Comparison of ENCODE assay signal across 9 mouse cellular contexts in the genomic region with DNA sequence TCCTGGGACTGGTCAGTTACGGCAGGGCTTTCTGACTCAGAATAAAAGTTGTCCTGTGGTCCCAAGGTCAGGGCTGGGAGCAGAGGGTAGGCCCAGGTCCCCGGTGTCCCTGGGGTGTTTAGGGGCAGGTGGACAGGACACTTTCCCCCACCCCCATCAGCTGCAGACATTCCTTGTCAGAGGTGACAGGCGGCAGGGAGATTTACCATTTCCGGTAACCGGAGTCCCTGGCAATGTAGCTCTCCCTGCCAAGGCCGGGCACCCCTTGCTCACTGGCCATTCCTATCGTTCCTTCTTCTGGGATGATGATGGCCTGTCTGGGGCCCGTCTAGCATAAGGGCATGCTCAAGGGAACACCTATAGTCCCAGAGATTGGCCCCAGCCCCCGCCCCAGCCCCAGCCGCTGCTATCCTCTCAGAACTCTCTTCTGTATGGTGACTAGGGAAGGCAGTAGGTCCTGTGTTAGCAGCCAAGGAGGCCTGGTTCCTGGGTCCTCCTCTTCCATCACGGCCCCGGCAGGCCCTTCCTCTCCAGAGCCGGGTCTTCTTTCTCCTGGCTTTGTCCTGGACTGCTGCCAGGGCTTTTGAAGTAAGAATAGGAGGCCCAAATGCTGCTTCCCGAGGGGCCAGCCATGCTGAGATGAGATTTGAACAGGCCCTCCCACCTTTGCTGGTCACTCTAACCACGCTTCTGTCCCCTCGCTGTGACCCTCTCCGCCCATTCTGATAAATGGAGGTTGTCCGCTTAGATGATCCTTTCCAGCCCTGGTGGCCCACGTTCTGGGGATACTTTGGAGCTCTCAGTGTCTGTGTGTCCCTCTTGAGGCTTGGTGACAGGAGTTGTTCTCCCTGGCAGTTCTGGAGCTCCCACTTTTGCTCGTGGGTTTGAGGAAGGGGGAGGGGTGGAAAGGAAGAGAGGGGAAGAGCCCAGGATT. TPM values are rescaled to one million over a fixed set of nuclear protein-coding genes. Genes with fewer than 3 reads are reported as not detected.
DNase-seq lines count a peak whose midpoint lies in the region; ATAC-seq lines count a peak whose summit lies in the region.
"Had no signal": no experiment of that assay in that cellular context is flagged by ENCODE, and none has a peak within 500 bp of the region (broad histone marks: within the 10 kb centered on the region; RNA-seq: fewer than 3 reads in every experiment).

No protein-coding gene starts in this region.

- no peak overlapping the region for H3K4me3 ChIP-seq in limb, embryonic 11.5 days (ENCODE audit: low read depth, low read length)

- no peaks in the 10 kb centered on the region for H3K27me3 ChIP-seq in limb, embryonic 11.5 days (ENCODE audit: control insufficient read depth, insufficient read depth, low read length)

- DNase-seq in heart, adult 11 months, result peak; percentile 97
- no peak for DNase-seq in heart, adult 8-10 months (ENCODE audit: low spot score)
- DNase-seq in MN1 (ENCODE audit: low spot score) (peak; percentile 61), adipocyte (ENCODE audit: low spot score) (no peak)
- peak; percentile 57 for DNase-seq in gastrocnemius, postnatal 10 days
- DNase-seq in limb, embryonic 11.5 days (ENCODE audit: low spot score), result no peak
- DNase-seq in thymus, adult 18-20 months, result no peak
- DNase-seq in frontal cortex, postnatal 10 days (ENCODE audit: low spot score in 2 of 2), result no peak
- DNase-seq: cerebellum, adult 11-12 months had no signal

- no peaks in the 10 kb centered on the region for H3K36me3 ChIP-seq in limb, embryonic 11.5 days (ENCODE audit: control insufficient read depth, insufficient read depth, low read length)

- 36% methylated on average over 20 of the region's 20 CpGs for WGBS in limb, embryonic 11.5 days

- peak overlapping the region; percentile 43; the same call in 1 of the 2 replicates for H3K27ac ChIP-seq in limb, embryonic 11.5 days (replicated peaks; ENCODE audit: low read depth, low read length)

- H3K4me1 ChIP-seq in limb, embryonic 11.5 days (ENCODE audit: control insufficient read depth, insufficient read depth, low read length), result peaks cover 65% of the 10 kb centered on the region

- no peak overlapping the region for H3K4me2 ChIP-seq in limb, embryonic 11.5 days (ENCODE audit: low read depth, severe bottlenecking)

- H3K9ac ChIP-seq in limb, embryonic 11.5 days (ENCODE audit: low read length), result no peak overlapping the region

- no peaks in the 10 kb centered on the region for H3K9me3 ChIP-seq in limb, embryonic 11.5 days (ENCODE audit: control insufficient read depth, low read length)

- ATAC-seq in limb, embryonic 11.5 days (ENCODE audit: insufficient number of reproducible peaks, low FRiP score, low TSS enrichment, low read depth), result no peak

RNA-seq across cellular contexts. Expression of a gene that starts 17.8 kb away (rescaled TPM):
- total RNA-seq in heart, adult 8-10 months (2022), result 100 to 1,000 TPM; 124 to 205 (median 189) TPM
- total RNA-seq in gastrocnemius, postnatal 10 days (2021), result 100 to 1,000 TPM; 256 to 295 TPM
- polyA plus RNA-seq in limb, embryonic 11.5 days (2014; fragmentation: Nextera tagmentation; extraction: Ambion mirVana), result 20.6 and 22.4 TPM in 2 replicates

RNA-seq across cellular contexts. Expression of a gene that starts 33.3 kb away (rescaled TPM):
- total RNA-seq in heart, adult 8-10 months (2022), result not detected
- total RNA-seq in gastrocnemius, postnatal 10 days (2021), result not detected
- polyA plus RNA-seq in limb, embryonic 11.5 days (2014; fragmentation: Nextera tagmentation; extraction: Ambion mirVana), result not detected in 2 replicates

RNA-seq across cellular contexts. Expression of a gene that starts 56.0 kb away (rescaled TPM):
- not detected for total RNA-seq in heart, adult 8-10 months (2022)
- not detected for total RNA-seq in gastrocnemius, postnatal 10 days (2021)
- polyA plus RNA-seq in limb, embryonic 11.5 days (2014; fragmentation: Nextera tagmentation; extraction: Ambion mirVana), result not detected in 2 replicates

Comparison
In these comparisons a context has a peak if more than half of its experiments do, and no peak if none do; other contexts are left out.
1. DNase-seq: peak in heart, adult 11 months (single experiment), MN1 (single experiment) and gastrocnemius, postnatal 10 days (single experiment); none in heart, adult 8-10 months (single experiment), limb, embryonic 11.5 days (single experiment), adipocyte (single experiment), thymus, adult 18-20 months (0 of 2) and frontal cortex, postnatal 10 days (0 of 2).